Mouse (Mus musculus): ENCODE results near the gene Hspa1a.

Gene Hspa1a

GRCm38 (mm10) chr17:34944362-34944761 lies 27.6 kb downstream of the Hspa1a start:
- DNase-seq: peak; percentile 37

- no peak for DNase-seq
These were observed 28.7 kb downstream of the Hspa1a start for GRCm38 (mm10) chr17:34943128-34943815.

GRCm38 (mm10) chr17:34941344-34942041 lies 30.5 kb downstream of the Hspa1a start:
- no peak for DNase-seq

GRCm38 (mm10) chr17:34937960-34938505 lies 33.9 kb downstream of the Hspa1a start:
- DNase-seq: peak; percentile 43

- DNase-seq: peak; percentile 40
These were observed 37.1 kb downstream of the Hspa1a start for GRCm38 (mm10) chr17:34934830-34935229.

GRCm38 (mm10) chr17:34934031-34934430 lies 37.9 kb downstream of the Hspa1a start:
- no peak for DNase-seq

GRCm38 (mm10) chr17:34932287-34932686 lies 39.7 kb downstream of the Hspa1a start:
- no peak for DNase-seq

- peak; percentile 36 for DNase-seq
These were observed 40.2 kb downstream of the Hspa1a start for GRCm38 (mm10) chr17:34931735-34932098.

- DNase-seq: peak; percentile 100
These were observed 40.8 kb downstream of the Hspa1a start, which contains the start of gene Neu1 for GRCm38 (mm10) chr17:34931061-34931734. Gene Neu1 (plus strand): TSS chr17:34931253.

GRCm38 (mm10) chr17:34928841-34929240 lies 43.1 kb downstream of the Hspa1a start:
- no peak for DNase-seq

- DNase-seq: peak; percentile 36
These were observed 44.5 kb downstream of the Hspa1a start for GRCm38 (mm10) chr17:34927306-34928019.

GRCm38 (mm10) chr17:34924258-34924657 lies 47.7 kb downstream of the Hspa1a start:
- no peak for DNase-seq

GRCm38 (mm10) chr17:34922939-34923338 lies 49.0 kb downstream of the Hspa1a start:
- no peak for DNase-seq
